Mouse (Mus musculus): ENCODE measurements around the gene Gjc2. TPM values are rescaled to one million over a fixed set of nuclear protein-coding genes. Genes with fewer than 3 reads are reported as not detected.

The Gjc2 gene
- total RNA-seq (2014; rRNA removed): 2.3 and 3.2 TPM in 2 replicates
- polyA plus RNA-seq (2015; fragmentation: Nextera tagmentation; extraction: Ambion mirVana): 0.38 and 0.76 TPM in 2 replicates

DNA sequence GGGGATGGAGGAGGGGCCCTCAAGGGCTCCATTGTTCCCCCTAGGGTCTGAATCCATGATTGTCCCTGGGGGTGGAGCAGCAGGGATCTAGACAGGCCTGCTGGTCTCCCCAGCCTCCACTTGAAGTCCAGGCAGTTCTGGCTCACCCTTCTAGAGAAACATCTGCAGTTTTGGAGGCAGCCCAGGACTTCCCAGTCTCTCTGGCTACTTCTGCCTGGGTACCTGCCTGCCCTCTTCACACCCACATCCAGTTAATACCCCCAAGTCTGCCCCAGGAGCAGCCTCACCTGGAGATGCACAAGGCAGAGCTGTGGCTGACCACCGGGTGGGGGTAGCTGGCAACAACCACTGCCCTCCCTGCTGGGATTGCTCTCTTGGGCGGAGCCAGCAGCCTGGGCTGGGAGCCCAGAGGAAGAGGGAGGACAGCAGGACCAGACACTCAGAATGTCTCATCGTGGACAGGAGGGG is at the start of gene Gjc2:
Gjc2 (minus strand) TSS at position 350 of the 468 bp plus-strand sequence.
- 37% methylated on average over 3 of the region's 3 CpGs for WGBS
- TF ChIP-seq CTCF (IDR thresholded peaks at IDR 0.05; ENCODE audit: low read depth): no peak
- ATAC-seq: no peak; the same call in 1 of the 2 replicates

DNA sequence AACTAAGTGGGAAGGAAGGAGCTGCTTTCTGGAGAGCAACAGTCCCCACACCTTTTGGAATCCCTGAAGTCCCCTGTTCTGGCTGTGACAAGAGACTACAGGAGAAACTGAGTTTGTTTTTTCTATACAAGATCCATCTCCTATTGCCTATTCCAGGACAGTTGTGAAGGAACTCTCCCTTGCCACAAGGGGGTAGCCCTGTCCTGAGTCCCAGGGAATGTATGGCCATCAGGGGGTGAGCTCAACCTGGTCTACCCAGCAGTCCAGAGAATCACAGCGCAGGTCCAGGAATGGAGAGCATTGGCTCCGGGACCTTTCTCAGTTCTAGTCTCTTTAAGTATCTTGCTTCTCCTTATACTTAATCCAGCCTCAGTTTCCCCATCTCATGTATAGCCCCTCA is 49.8 kb upstream of the Gjc2 start:
- no peak overlapping the region for H3K9ac ChIP-seq (replicated peaks; ENCODE audit: low read length)
- no peaks in the 10 kb centered on the region for H3K9me3 ChIP-seq (ENCODE audit: low read length)
- H3K27ac ChIP-seq: no peak overlapping the region
- 85% methylated on average over 2 of the region's 2 CpGs for WGBS
- H3K4me1 ChIP-seq (ENCODE audit: insufficient read depth, low read length): peaks cover 4% of the 10 kb centered on the region; the same call in 1 of the 2 replicates
- no peak overlapping the region for H3K4me3 ChIP-seq (ENCODE audit: low read length)
- DNase-seq (ENCODE audit: low spot score): no peak
- H3K36me3 ChIP-seq (ENCODE audit: insufficient read depth, low read length): no peaks in the 10 kb centered on the region
- H3K27me3 ChIP-seq (ENCODE audit: insufficient read depth, low read length): no peaks in the 10 kb centered on the region
- no peak overlapping the region for H3K4me2 ChIP-seq (ENCODE audit: low read depth, low read length)
- peak; percentile 38 for TF ChIP-seq CTCF (IDR thresholded peaks at IDR 0.05; ENCODE audit: low read depth)
- no peak for ATAC-seq

More for the DNA sequence above, at the start of gene Gjc2:
- no peak within 1 kb of the TSS for H3K9ac ChIP-seq (replicated peaks; ENCODE audit: low read length)
- no peak within 1 kb of the TSS for H3K4me2 ChIP-seq (ENCODE audit: low read depth, low read length)
- H3K36me3 ChIP-seq (ENCODE audit: insufficient read depth, low read length): peaks cover 22% of the 10 kb centered on the region
- H3K4me3 ChIP-seq (ENCODE audit: low read length): no peak within 1 kb of the TSS
- peak; percentile 16 for DNase-seq (ENCODE audit: low spot score)
- H3K27me3 ChIP-seq (ENCODE audit: insufficient read depth, low read length): peaks cover 8% of the 10 kb centered on the region
- H3K4me1 ChIP-seq (ENCODE audit: insufficient read depth, low read length): no peaks in the 10 kb centered on the region
- no peaks in the 10 kb centered on the region for H3K9me3 ChIP-seq (ENCODE audit: low read length)
- no peak within 1 kb of the TSS for H3K27ac ChIP-seq

DNA sequence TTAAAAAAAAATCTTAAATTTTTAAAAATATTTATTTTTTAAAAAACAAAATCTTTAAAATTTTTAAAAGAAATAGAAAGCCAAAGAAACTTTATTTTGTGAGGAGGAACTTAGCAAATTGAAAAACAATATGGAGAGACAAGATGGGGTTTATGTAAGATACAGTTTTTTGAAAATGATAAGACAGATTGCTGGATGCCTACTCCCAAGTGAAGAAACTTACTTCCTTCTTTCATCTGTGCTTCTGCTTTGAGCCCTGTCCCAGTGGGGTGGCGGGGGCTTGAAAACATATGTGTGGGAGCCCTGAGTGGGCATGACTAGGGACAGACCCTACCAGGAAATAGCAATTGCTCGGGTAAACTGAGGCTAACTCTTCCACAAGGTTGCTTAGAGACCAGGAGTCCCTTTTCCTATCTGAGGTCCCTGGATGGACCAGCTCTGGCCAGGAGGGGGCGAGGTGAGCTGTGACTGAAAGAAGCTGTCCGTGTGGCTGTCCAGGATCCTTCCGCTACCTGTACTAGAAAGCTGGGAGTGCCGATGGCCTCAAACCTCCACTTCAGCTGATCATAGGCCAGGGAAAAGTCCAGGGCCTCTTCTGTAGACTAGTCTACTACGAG is 47.2 kb upstream of the Gjc2 start:
- ATAC-seq (no peak), DNase-seq (ENCODE audit: low spot score) (peak; percentile 68)
- H3K4me1 ChIP-seq (ENCODE audit: insufficient read depth, low read length): peaks cover 12% of the 10 kb centered on the region
- H3K27ac ChIP-seq: no peak overlapping the region
- TF ChIP-seq CTCF (IDR thresholded peaks at IDR 0.05; ENCODE audit: low read depth): peak; percentile 76
- H3K36me3 ChIP-seq (ENCODE audit: insufficient read depth, low read length): no peaks in the 10 kb centered on the region
- no peaks in the 10 kb centered on the region for H3K27me3 ChIP-seq (ENCODE audit: insufficient read depth, low read length)
- H3K4me2 ChIP-seq (ENCODE audit: low read depth, low read length): no peak overlapping the region
- no peak overlapping the region for H3K4me3 ChIP-seq (ENCODE audit: low read length)
- 15% methylated on average over 7 of the region's 7 CpGs for WGBS
- no peak overlapping the region for H3K9ac ChIP-seq (replicated peaks; ENCODE audit: low read length)
- H3K9me3 ChIP-seq (ENCODE audit: low read length): no peaks in the 10 kb centered on the region

DNA sequence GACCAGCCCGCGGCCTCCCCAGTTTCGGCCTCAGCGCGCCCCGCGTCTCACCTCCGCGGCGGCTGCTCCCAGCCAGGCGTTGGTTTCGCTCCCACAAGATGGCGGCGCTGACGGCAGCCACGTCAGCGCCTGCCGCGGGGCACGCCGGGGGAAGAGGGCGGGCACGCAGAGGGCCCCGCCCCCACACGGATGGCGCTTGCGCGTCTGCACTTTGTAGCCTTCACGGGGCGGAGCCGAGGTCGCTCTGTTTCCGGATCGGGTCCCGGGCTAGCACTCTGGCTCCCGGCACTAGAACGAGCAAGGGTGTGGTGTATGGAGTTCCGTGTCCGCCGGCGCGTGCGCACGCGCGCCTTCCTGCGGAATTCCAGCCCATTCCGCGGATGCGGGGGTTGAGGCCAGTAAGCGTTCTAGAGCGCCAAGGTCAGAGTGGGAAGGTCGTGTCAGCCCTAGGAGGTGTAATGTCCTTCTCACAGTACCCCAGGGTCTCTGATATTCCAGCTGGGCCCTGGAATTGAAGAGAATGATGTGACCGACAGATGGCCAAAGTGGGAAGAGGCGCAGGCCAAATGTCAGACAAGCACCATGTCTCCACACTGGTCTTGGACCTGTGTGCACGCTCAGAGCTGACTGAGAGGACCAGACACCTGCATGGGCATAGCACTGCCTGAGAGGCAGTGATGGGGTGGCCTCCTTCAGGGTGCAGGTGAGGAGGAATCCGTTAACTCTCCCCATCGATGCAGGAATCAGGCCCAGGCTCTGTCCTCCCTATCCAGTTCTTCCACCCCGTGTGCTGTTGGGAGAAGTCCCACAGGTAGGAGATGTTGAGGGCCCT is 45.3 kb upstream of the Gjc2 start, which contains the start of gene Arf1:
Arf1 (minus strand) TSS at position 149 of the 832 bp plus-strand sequence.
- DNase-seq (ENCODE audit: low spot score) (peak; percentile 99), ATAC-seq (peak; percentile 97)
- H3K9ac ChIP-seq (replicated peaks; ENCODE audit: low read length): peak within 1 kb of the TSS; percentile 95
- H3K27ac ChIP-seq: peak within 1 kb of the TSS; percentile 94
- 4% methylated on average over 58 of the region's 59 CpGs for WGBS
- no peak for TF ChIP-seq CTCF (IDR thresholded peaks at IDR 0.05; ENCODE audit: low read depth)
- no peaks in the 10 kb centered on the region for H3K36me3 ChIP-seq (ENCODE audit: insufficient read depth, low read length)
- no peaks in the 10 kb centered on the region for H3K9me3 ChIP-seq (ENCODE audit: low read length)
- peak within 1 kb of the TSS; percentile 93 for H3K4me3 ChIP-seq (ENCODE audit: low read length)
- H3K4me2 ChIP-seq (ENCODE audit: low read depth, low read length): peak within 1 kb of the TSS; percentile 71
- H3K4me1 ChIP-seq (ENCODE audit: insufficient read depth, low read length): peaks cover 12% of the 10 kb centered on the region
- H3K27me3 ChIP-seq (ENCODE audit: insufficient read depth, low read length): no peaks in the 10 kb centered on the region

DNA sequence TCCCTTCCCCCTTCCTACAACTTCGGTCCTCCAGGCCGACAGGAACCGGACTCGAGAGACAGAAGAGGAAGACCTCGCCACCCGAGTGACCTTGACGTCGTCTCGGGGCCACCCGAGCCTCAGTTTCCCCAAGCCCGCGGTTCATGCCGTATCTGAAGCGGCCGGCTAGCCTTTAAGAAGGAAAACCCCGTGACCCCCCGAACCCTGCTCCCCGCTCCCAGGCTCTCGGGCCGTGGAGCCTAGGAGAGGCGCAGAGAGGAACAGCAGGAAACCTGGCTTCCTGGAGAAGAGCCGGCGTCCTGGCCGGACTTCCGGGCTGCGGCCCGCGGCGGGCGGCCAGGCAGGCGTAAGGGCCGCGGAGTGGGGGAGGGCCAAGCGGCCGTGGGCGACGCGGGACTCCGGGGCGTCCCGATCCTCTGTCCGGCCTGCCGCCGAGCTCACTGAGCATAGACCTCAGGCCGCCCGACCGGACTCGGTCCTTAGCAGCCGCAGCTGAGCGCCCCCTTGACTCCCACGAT is 44.6 kb upstream of the Gjc2 start:
- Histone ChIP-seq H3K9ac (replicated peaks; ENCODE audit: low read length) (peak overlapping the region; percentile 95), H3K27me3 (ENCODE audit: insufficient read depth, low read length) (no peaks in the 10 kb centered on the region), H3K9me3 (ENCODE audit: low read length) (no peaks in the 10 kb centered on the region), H3K27ac (peak overlapping the region; percentile 94), H3K4me2 (ENCODE audit: low read depth, low read length) (peak overlapping the region; percentile 71), H3K4me1 (ENCODE audit: insufficient read depth, low read length) (peaks cover 12% of the 10 kb centered on the region), H3K36me3 (ENCODE audit: insufficient read depth, low read length) (no peaks in the 10 kb centered on the region), H3K4me3 (ENCODE audit: low read length) (peak overlapping the region; percentile 93)
- under 1% methylated on average over 49 of the region's 51 CpGs for WGBS
- DNase-seq (ENCODE audit: low spot score): no peak
- peak; percentile 81 for ATAC-seq
- TF ChIP-seq CTCF (IDR thresholded peaks at IDR 0.05; ENCODE audit: low read depth): no peak

DNA sequence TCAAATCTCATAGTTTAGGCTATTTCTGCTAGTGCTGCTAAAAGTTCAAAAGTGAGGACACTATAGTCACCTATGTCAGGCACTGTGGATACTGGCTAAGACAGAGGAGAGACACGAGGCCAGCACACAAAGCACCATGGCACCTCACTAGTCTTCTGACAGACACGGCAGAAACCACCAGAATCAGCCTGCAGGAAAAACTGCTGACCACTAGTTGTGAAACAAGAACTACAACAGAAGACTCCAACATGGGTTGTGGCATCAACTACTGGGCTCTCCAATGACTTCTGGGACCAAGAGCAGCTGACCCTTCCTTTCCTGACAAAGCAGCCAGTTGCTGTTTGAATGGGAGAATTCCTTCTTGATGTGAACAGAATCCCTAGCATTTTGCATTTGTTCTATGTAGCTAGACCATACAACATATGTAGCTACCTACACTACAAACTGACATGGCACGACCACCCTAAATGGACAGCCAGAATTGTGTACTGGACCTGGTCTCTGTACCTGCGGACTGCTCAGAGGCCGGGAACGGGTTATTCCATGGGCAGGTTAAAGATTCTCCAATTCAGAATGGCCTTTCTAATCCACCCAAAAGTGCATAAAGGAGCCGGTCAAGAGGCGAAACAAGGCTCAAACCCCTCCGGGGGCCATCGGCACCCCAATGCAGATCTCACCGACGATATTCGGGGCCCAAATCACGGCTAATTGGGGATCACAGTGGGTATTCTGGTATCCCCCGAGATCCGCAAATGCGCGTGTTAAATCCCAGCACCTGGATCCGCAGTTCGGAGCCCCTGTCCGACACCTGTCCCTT is 44.0 kb upstream of the Gjc2 start:
- no peak for TF ChIP-seq CTCF (IDR thresholded peaks at IDR 0.05; ENCODE audit: low read depth)
- Histone ChIP-seq H3K9me3 (ENCODE audit: low read length) (no peaks in the 10 kb centered on the region), H3K27me3 (ENCODE audit: insufficient read depth, low read length) (no peaks in the 10 kb centered on the region), H3K9ac (replicated peaks; ENCODE audit: low read length) (peak overlapping the region; percentile 95), H3K36me3 (ENCODE audit: insufficient read depth, low read length) (no peaks in the 10 kb centered on the region), H3K4me3 (ENCODE audit: low read length) (peak overlapping the region; percentile 93), H3K4me1 (ENCODE audit: insufficient read depth, low read length) (peaks cover 12% of the 10 kb centered on the region), H3K27ac (peak overlapping the region; percentile 94), H3K4me2 (ENCODE audit: low read depth, low read length) (peak overlapping the region; percentile 71)
- ATAC-seq (no peak), DNase-seq (ENCODE audit: low spot score) (peak; percentile 17)
- WGBS: 3% methylated on average over 21 of the region's 21 CpGs

Data from hindbrain, postnatal 0 days (tissue).